Mouse (Mus musculus): ENCODE results near the gene Smad1. TPM values are rescaled to one million over a fixed set of nuclear protein-coding genes. Genes with fewer than 3 reads are reported as not detected.

Gene Smad1
- polyA plus RNA-seq, 1 experiment = 32.8 TPM

- Histone ChIP-seq H3K27me3 (ENCODE audit: control insufficient read depth, insufficient read depth, low read length) (no peaks in the 10 kb centered on the region), H3K4me3 (ENCODE audit: control insufficient read depth, low read depth, low read length) (no peak overlapping the region), H3K36me3 (ENCODE audit: control insufficient read depth, insufficient read depth, low read length) (no peaks in the 10 kb centered on the region), H3K27ac (ENCODE audit: control insufficient read depth, insufficient read depth, low read depth, low read length) (no peak overlapping the region), H3K4me1 (ENCODE audit: control insufficient read depth, insufficient read depth, low read length) (no peaks in the 10 kb centered on the region)
- TF ChIP-seq CTCF (IDR thresholded peaks at IDR 0.05; ENCODE audit: control insufficient read depth, insufficient read depth, insufficient replicate concordance, low read depth, low read length) (no peak), POLR2A (IDR thresholded peaks at IDR 0.05; ENCODE audit: control insufficient read depth, low read depth, low read length) (no peak)
These were observed 25.8 kb downstream of the Smad1 start for GRCm38 (mm10) chr8:79373563-79373962.

- TF ChIP-seq CTCF (IDR thresholded peaks at IDR 0.05; ENCODE audit: control insufficient read depth, insufficient read depth, insufficient replicate concordance, low read depth, low read length) (no peak), POLR2A (IDR thresholded peaks at IDR 0.05; ENCODE audit: control insufficient read depth, low read depth, low read length) (no peak)
- Histone ChIP-seq H3K36me3 (ENCODE audit: control insufficient read depth, insufficient read depth, low read length) (no peaks in the 10 kb centered on the region), H3K4me3 (ENCODE audit: control insufficient read depth, low read depth, low read length) (no peak overlapping the region), H3K4me1 (ENCODE audit: control insufficient read depth, insufficient read depth, low read length) (no peaks in the 10 kb centered on the region), H3K27me3 (ENCODE audit: control insufficient read depth, insufficient read depth, low read length) (no peaks in the 10 kb centered on the region), H3K27ac (ENCODE audit: control insufficient read depth, insufficient read depth, low read depth, low read length) (no peak overlapping the region)
These were observed 26.4 kb downstream of the Smad1 start for GRCm38 (mm10) chr8:79372960-79373359.

- no peaks in the 10 kb centered on the region for H3K36me3 ChIP-seq (ENCODE audit: control insufficient read depth, insufficient read depth, low read length)
- H3K4me3 ChIP-seq (ENCODE audit: control insufficient read depth, low read depth, low read length) = no peak overlapping the region
- TF ChIP-seq POLR2A (IDR thresholded peaks at IDR 0.05; ENCODE audit: control insufficient read depth, low read depth, low read length) (no peak), CTCF (IDR thresholded peaks at IDR 0.05; ENCODE audit: control insufficient read depth, insufficient read depth, insufficient replicate concordance, low read depth, low read length) (no peak)
- no peaks in the 10 kb centered on the region for H3K27me3 ChIP-seq (ENCODE audit: control insufficient read depth, insufficient read depth, low read length)
- no peak overlapping the region for H3K27ac ChIP-seq (ENCODE audit: control insufficient read depth, insufficient read depth, low read depth, low read length)
- H3K4me1 ChIP-seq (ENCODE audit: control insufficient read depth, insufficient read depth, low read length) = no peaks in the 10 kb centered on the region
These were observed 26.8 kb downstream of the Smad1 start for GRCm38 (mm10) chr8:79372521-79372920.

- H3K4me1 ChIP-seq (ENCODE audit: control insufficient read depth, insufficient read depth, low read length) = no peaks in the 10 kb centered on the region
- no peak overlapping the region for H3K27ac ChIP-seq (ENCODE audit: control insufficient read depth, insufficient read depth, low read depth, low read length)
- no peaks in the 10 kb centered on the region for H3K27me3 ChIP-seq (ENCODE audit: control insufficient read depth, insufficient read depth, low read length)
- no peaks in the 10 kb centered on the region for H3K36me3 ChIP-seq (ENCODE audit: control insufficient read depth, insufficient read depth, low read length)
- TF ChIP-seq POLR2A (IDR thresholded peaks at IDR 0.05; ENCODE audit: control insufficient read depth, low read depth, low read length) = no peak
- TF ChIP-seq CTCF (IDR thresholded peaks at IDR 0.05; ENCODE audit: control insufficient read depth, insufficient read depth, insufficient replicate concordance, low read depth, low read length) = no peak
- no peak overlapping the region for H3K4me3 ChIP-seq (ENCODE audit: control insufficient read depth, low read depth, low read length)
These were observed 27.2 kb downstream of the Smad1 start for GRCm38 (mm10) chr8:79372084-79372483.

GRCm38 (mm10) chr8:79370646-79371290 lies 28.6 kb downstream of the Smad1 start:
- Histone ChIP-seq H3K4me1 (ENCODE audit: control insufficient read depth, insufficient read depth, low read length) (no peaks in the 10 kb centered on the region), H3K27me3 (ENCODE audit: control insufficient read depth, insufficient read depth, low read length) (no peaks in the 10 kb centered on the region), H3K36me3 (ENCODE audit: control insufficient read depth, insufficient read depth, low read length) (no peaks in the 10 kb centered on the region)

GRCm38 (mm10) chr8:79369163-79369562 lies 30.2 kb downstream of the Smad1 start:
- Histone ChIP-seq H3K4me1 (ENCODE audit: control insufficient read depth, insufficient read depth, low read length) (no peaks in the 10 kb centered on the region), H3K27me3 (ENCODE audit: control insufficient read depth, insufficient read depth, low read length) (no peaks in the 10 kb centered on the region), H3K36me3 (ENCODE audit: control insufficient read depth, insufficient read depth, low read length) (no peaks in the 10 kb centered on the region), H3K27ac (ENCODE audit: control insufficient read depth, insufficient read depth, low read depth, low read length) (no peak overlapping the region), H3K4me3 (ENCODE audit: control insufficient read depth, low read depth, low read length) (no peak overlapping the region)
- TF ChIP-seq CTCF (IDR thresholded peaks at IDR 0.05; ENCODE audit: control insufficient read depth, insufficient read depth, insufficient replicate concordance, low read depth, low read length) (no peak), POLR2A (IDR thresholded peaks at IDR 0.05; ENCODE audit: control insufficient read depth, low read depth, low read length) (no peak)

More at GRCm38 (mm10) chr8:79370646-79371290, 28.6 kb downstream of the Smad1 start:
- TF ChIP-seq POLR2A (IDR thresholded peaks at IDR 0.05; ENCODE audit: control insufficient read depth, low read depth, low read length) (no peak), CTCF (IDR thresholded peaks at IDR 0.05; ENCODE audit: control insufficient read depth, insufficient read depth, insufficient replicate concordance, low read depth, low read length) (no peak)
- Histone ChIP-seq H3K4me3 (ENCODE audit: control insufficient read depth, low read depth, low read length) (no peak overlapping the region), H3K27ac (ENCODE audit: control insufficient read depth, insufficient read depth, low read depth, low read length) (no peak overlapping the region)

- Histone ChIP-seq H3K36me3 (ENCODE audit: control insufficient read depth, insufficient read depth, low read length) (no peaks in the 10 kb centered on the region), H3K27ac (ENCODE audit: control insufficient read depth, insufficient read depth, low read depth, low read length) (no peak overlapping the region), H3K4me3 (ENCODE audit: control insufficient read depth, low read depth, low read length) (no peak overlapping the region), H3K4me1 (ENCODE audit: control insufficient read depth, insufficient read depth, low read length) (no peaks in the 10 kb centered on the region), H3K27me3 (ENCODE audit: control insufficient read depth, insufficient read depth, low read length) (no peaks in the 10 kb centered on the region)
- TF ChIP-seq CTCF (IDR thresholded peaks at IDR 0.05; ENCODE audit: control insufficient read depth, insufficient read depth, insufficient replicate concordance, low read depth, low read length) = no peak
- TF ChIP-seq POLR2A (IDR thresholded peaks at IDR 0.05; ENCODE audit: control insufficient read depth, low read depth, low read length) = no peak
These were observed 31.4 kb downstream of the Smad1 start for GRCm38 (mm10) chr8:79367959-79368358.

Data from testis, adult 2 months (tissue).